Mouse (Mus musculus): ENCODE data around the gene Igfbp3.

GRCm38 (mm10) chr11:7239041-7239740 lies 25.5 kb upstream of the Igfbp3 start:
- TF ChIP-seq CTCF (IDR thresholded peaks at IDR 0.05; ENCODE audit: control insufficient read depth, insufficient read depth, insufficient read length) (no peak), MAX (IDR thresholded peaks at IDR 0.05) (no peak)
